Mouse (Mus musculus) brain, embryonic 14.5 days (tissue): ENCODE measurements around the gene Schip1. TPM values are rescaled to one million over a fixed set of nuclear protein-coding genes. Genes with fewer than 3 reads are reported as not detected.

Source experiments
- DNase-seq: peaks from one replicate; pipeline ENCODE4 v3.0.0-alpha.2; 2011; ENCODE audit warnings: low read depth
- CTCF ChIP-seq: fragments of 200-500 bp; IDR thresholded peaks from 2 replicates; pipeline ENCODE4 v1.5.1; 2012; ENCODE audit warnings: inconsistent platforms, mild to moderate bottlenecking, moderate library complexity, borderline replicate concordance; ENCODE audit not compliant: insufficient read depth, insufficient read length; ENCODE audit errors: extremely low read depth
- POLR2A ChIP-seq: fragments of 200-500 bp; IDR thresholded peaks from 2 replicates; pipeline ENCODE4 v1.6.1; 2012; ENCODE audit warnings: mild to moderate bottlenecking, inconsistent platforms, borderline replicate concordance; ENCODE audit not compliant: poor library complexity, insufficient read depth, insufficient read length, severe bottlenecking; ENCODE audit errors: extremely low read depth
- polyA plus RNA-seq: library from polyadenylated mRNA; depleted of rRNA; stranded (reverse); fragments of >200 nt; gene quantifications from 2 replicates; pipeline ENCODE4 v1.2.3, GENCODE M21; 2012

The Schip1 gene
- polyA plus RNA-seq, 1 experiment = 80.7 TPM

- no peak for TF ChIP-seq CTCF
- TF ChIP-seq POLR2A = no peak
- DNase-seq = peak; percentile 71
Measured at GRCm38 (mm10) chr3:68271881-68272280, 207.3 kb downstream of the Schip1 start.

- TF ChIP-seq POLR2A = no peak
- no peak for TF ChIP-seq CTCF
- peak; percentile 87 for DNase-seq
Measured at GRCm38 (mm10) chr3:68282844-68283594, 218.4 kb downstream of the Schip1 start.

DNA sequence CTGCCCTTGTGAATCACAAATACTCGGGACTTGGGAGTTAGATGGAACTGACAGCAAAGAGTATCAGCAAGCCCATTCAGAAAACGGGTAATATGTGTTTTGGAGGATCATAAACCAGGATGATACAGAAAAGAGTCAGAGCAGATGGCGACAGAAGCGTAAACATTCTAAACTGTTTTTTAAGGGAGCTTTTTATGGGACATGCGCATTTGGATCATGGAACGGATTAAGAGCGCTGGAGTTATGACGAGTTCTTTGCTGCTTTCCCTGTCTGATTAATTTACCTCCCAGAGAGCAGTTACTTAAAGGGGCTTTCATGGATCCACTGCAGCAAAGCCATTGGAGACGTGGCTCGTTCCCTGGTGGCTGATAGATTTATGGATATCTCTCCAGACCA is 219.0 kb downstream of the Schip1 start:
- TF ChIP-seq POLR2A (no peak), CTCF (no peak)
- no peak for DNase-seq

DNA sequence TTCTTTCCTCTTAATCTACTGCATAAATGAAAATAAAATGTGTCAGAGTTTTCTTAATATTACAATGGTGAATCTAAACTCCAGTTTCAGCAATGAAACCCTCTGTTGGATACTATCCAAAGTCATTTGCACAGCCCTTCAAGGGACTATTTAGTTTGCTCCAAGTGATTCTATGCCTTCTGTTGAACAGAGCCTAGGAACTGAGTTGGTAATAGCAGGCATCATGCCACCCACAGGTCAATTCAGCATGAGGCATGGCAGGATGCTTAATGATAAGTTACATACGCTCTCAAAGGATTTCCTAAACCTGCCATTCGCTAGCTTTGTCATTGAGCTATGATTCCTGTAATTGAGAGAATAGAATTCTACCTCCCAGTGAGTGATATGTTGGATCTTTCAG is 219.9 kb downstream of the Schip1 start:
- TF ChIP-seq CTCF (no peak), POLR2A (no peak)

GRCm38 (mm10) chr3:68296752-68297151 is 232.2 kb downstream of the Schip1 start:
- TF ChIP-seq CTCF (no peak), POLR2A (no peak)
- no peak for DNase-seq

More for the DNA sequence above, 219.9 kb downstream of the Schip1 start:
- DNase-seq = peak; percentile 71

GRCm38 (mm10) chr3:68305647-68306046 is 241.0 kb downstream of the Schip1 start:
- TF ChIP-seq CTCF (no peak), POLR2A (no peak)
- no peak for DNase-seq

DNA sequence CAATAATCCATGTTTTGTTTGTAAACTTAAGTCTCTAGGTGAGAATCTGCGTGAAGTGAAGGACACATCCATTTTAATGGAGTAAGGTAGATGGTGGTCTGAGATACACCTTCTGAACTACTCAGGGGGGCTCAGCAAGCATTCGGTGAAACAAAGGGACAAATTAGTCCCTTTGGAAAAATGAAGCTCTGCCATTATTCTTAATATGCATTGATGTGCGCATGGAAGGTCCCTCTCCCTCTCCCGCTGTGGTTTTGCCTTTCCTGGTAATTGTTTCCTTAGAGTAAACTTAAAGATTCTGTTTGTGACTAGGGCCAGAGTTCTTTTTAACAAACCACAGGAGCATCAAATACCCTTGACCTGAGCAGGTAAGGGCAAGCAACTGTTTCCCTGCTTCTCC is 242.1 kb downstream of the Schip1 start:
- TF ChIP-seq CTCF = no peak
- TF ChIP-seq POLR2A = no peak
- peak; percentile 2 for DNase-seq

DNA sequence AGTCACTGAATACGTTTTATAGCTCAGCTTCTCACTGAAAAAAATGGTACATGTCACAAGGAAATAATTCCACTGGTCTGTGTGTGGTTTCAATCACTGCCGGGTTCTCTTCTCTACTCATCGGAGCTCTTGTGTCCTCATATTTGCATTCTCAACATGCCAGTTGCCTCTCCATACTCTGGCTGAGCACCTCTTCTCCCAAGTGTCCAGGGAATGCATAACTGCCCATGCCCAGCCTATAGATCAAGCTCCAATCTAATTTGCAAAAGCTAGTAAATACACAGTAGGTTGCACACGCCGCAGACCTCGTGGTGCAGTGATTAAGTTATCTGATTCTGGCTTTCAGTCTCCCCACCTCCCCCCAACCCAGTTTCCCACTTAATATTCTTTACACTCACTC is 261.0 kb downstream of the Schip1 start:
- DNase-seq = peak; percentile 9
- TF ChIP-seq CTCF (no peak), POLR2A (no peak)

DNA sequence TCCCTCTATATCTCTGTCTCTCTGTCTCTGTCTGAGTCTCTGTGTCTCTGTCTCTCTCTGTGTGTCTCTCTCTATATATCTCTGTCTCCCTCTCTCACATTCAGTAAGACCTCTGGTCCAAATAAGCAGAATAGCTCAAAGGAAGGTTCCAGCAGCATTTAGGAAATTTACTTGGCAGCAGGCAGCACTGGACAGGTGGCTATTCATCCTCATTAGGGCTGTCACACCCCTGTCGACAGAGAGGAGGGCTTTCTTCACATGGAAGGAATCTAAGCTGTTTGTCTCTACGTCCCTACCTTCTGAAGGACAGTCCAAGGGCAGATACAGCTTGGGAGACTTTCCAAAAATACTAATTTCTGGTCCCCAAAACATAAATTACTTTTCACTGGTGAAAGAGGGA is 267.9 kb downstream of the Schip1 start:
- DNase-seq = peak; percentile 19
- TF ChIP-seq CTCF = no peak

DNA sequence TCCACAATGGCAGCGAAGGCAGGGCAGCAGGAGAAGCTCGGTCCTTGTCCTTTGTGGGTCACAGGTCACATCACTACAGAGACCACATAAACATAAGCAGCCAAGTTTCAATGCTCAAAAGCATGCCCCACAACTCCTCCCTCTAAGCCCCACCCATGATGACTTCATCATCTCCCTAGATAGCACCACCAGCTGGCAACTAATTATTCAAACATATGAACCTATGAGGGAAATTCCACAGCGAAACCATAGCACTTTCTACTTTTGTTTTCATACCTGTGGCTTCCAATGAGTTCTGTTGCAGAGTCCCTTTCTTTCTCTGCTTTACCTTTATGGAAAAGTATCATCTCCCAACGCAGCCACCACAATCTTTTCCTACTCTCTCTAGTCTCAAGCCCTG is 270.9 kb downstream of the Schip1 start:
- DNase-seq = no peak
- no peak for TF ChIP-seq CTCF
- TF ChIP-seq POLR2A = no peak

DNA sequence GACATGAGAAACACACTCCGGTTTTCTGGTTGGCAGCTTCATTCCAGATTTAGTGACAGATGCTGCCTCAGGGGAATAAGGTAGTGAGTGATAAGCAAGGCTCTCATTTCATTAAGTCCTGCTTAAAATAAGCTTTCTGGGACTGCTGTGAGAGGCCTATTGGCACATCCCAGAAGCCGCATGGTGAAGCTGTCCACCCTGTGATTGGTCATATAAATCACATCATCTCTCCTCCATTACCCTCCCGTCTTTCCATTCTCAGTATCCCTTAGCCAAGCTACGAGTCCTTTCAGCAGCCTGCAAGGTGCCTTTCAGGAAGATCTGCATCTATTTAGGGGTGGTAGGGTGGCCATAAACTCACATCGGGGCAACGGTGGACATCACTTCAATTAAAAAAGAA is 286.0 kb downstream of the Schip1 start:
- no peak for TF ChIP-seq POLR2A
- no peak for TF ChIP-seq CTCF
- peak; percentile 37 for DNase-seq

DNA sequence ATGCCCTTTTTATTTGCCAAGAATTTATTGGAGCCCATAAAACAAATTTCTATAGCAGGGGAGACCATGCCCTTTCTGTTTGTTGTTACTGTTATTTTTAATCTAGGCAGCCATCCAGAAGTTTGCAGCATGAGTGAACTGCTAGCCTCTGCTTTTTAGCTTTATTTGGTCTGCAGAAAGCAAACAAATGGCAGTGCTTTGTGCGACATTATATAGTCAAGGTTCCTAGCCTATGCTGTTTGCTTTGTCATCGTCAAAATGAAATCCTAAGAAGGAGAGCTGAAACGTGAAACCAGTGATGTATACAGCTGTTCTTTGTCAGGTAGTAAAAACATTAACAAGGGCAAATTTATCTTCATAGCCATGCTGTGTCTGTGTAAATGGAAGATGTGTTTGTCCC is 286.9 kb downstream of the Schip1 start:
- no peak for DNase-seq
- no peak for TF ChIP-seq CTCF
- TF ChIP-seq POLR2A = no peak

GRCm38 (mm10) chr3:68352961-68353360 is 288.4 kb downstream of the Schip1 start:
- TF ChIP-seq POLR2A = no peak
- TF ChIP-seq CTCF = no peak
- peak; percentile 56 for DNase-seq

- DNase-seq = no peak
- TF ChIP-seq POLR2A = no peak
- no peak for TF ChIP-seq CTCF
Measured at GRCm38 (mm10) chr3:68353492-68353891, 288.9 kb downstream of the Schip1 start.
